Mouse (Mus musculus) liver, embryonic 16.5 days (tissue): ENCODE results near the gene Rbfox3. TPM values are rescaled to one million over a fixed set of nuclear protein-coding genes. Genes with fewer than 3 reads are reported as not detected.

ENCODE experiments used
- ATAC-seq: fragments of 200-750 bp; cut with Nextera tagmentation; 2 replicates; pipeline ENCODE4 v1.8.0; 2017; ENCODE audit warnings: low read depth, mild to moderate bottlenecking, moderate number of reproducible peaks, moderate library complexity
- H3K27ac ChIP-seq: fragments of 300-500 bp; sonication (generic); 2 replicates; pipeline ENCODE4 v1.5.1; 2014; ENCODE audit warnings: mild to moderate bottlenecking, low read length
- H3K27me3 ChIP-seq: fragments of 300-500 bp; sonication (generic); 2 replicates; pipeline ENCODE4 v1.6.1; 2014; ENCODE audit warnings: low read depth, low read length, mixed read lengths; ENCODE audit not compliant: control insufficient read depth, insufficient read depth
- H3K36me3 ChIP-seq: fragments of 300-500 bp; sonication (generic); 2 replicates; pipeline ENCODE4 v1.6.1; 2014; ENCODE audit warnings: mild to moderate bottlenecking; ENCODE audit not compliant: control insufficient read depth, insufficient read depth
- H3K4me1 ChIP-seq: fragments of 300-500 bp; sonication (generic); 2 replicates; pipeline ENCODE4 v1.6.1; 2014; ENCODE audit warnings: low read depth, low read length, mixed read lengths; ENCODE audit not compliant: control insufficient read depth
- H3K4me2 ChIP-seq: fragments of 300-500 bp; sonication (generic); 2 replicates; pipeline ENCODE4 v1.6.1; 2014; ENCODE audit warnings: low read depth, low read length, mixed read lengths
- H3K4me3 ChIP-seq: fragments of 300-500 bp; sonication (generic); 2 replicates; pipeline ENCODE4 v1.5.1; 2014; ENCODE audit warnings: low read depth, mild to moderate bottlenecking, low read length
- H3K9ac ChIP-seq: fragments of 300-500 bp; sonication (generic); 2 replicates; pipeline ENCODE4 v1.6.1; 2014; ENCODE audit warnings: low read depth, low read length
- H3K9me3 ChIP-seq: fragments of 300-500 bp; sonication (generic); replicated peaks from 2 replicates; pipeline ENCODE4 v1.6.1; 2016; ENCODE audit warnings: low read length; ENCODE audit not compliant: control insufficient read depth
- WGBS: fragments of 180-500 bp; shearing (Covaris S2); extraction: QIAGEN DNeasy Blood & Tissue Kit; methylation state at CpG from one replicate; pipeline ENCODE4 v1.1.7; 2014; ENCODE audit not compliant: insufficient replicate concordance; 5-methylcytosine and 5-hydroxymethylcytosine counted together
- polyA plus RNA-seq: library from polyadenylated mRNA; unstranded; fragments of >200 nt; fragmentation: Nextera tagmentation; extraction: Ambion mirVana; gene quantifications from 2 replicates; pipeline ENCODE4 v1.2.1, GENCODE M21; 2015

The Rbfox3 gene
- polyA plus RNA-seq, 1 experiment from 2014 or later, result 0.40 TPM

GRCm38 (mm10) chr11:118576611-118577010 lies 334.8 kb downstream of the Rbfox3 start:
- ATAC-seq, result no peak
- 45% methylated on average over 8 of the region's 8 CpGs for WGBS

GRCm38 (mm10) chr11:118574418-118574817 lies 337.0 kb downstream of the Rbfox3 start:
- H3K4me1 ChIP-seq, result no peaks in the 10 kb centered on the region
- H3K27ac ChIP-seq, result no peak overlapping the region
- no peak for ATAC-seq
- 48% methylated on average over 5 of the region's 5 CpGs for WGBS
- H3K4me3 ChIP-seq, result no peak overlapping the region
- no peaks in the 10 kb centered on the region for H3K9me3 ChIP-seq
- no peak overlapping the region for H3K9ac ChIP-seq
- H3K27me3 ChIP-seq, result peaks cover 28% of the 10 kb centered on the region
- H3K36me3 ChIP-seq, result no peaks in the 10 kb centered on the region
- H3K4me2 ChIP-seq, result no peak overlapping the region

More at GRCm38 (mm10) chr11:118576611-118577010, 334.8 kb downstream of the Rbfox3 start:
- no peaks in the 10 kb centered on the region for H3K9me3 ChIP-seq
- H3K27ac ChIP-seq, result no peak overlapping the region
- peaks cover 6% of the 10 kb centered on the region for H3K27me3 ChIP-seq
- no peaks in the 10 kb centered on the region for H3K4me1 ChIP-seq
- no peak overlapping the region for H3K4me3 ChIP-seq
- no peak overlapping the region for H3K9ac ChIP-seq
- H3K36me3 ChIP-seq, result no peaks in the 10 kb centered on the region
- H3K4me2 ChIP-seq, result no peak overlapping the region

- no peak overlapping the region for H3K27ac ChIP-seq
- H3K9ac ChIP-seq, result no peak overlapping the region
- H3K4me2 ChIP-seq, result no peak overlapping the region
- 0% methylated on average over 3 of the region's 3 CpGs for WGBS
- H3K36me3 ChIP-seq, result no peaks in the 10 kb centered on the region
- H3K4me1 ChIP-seq, result no peaks in the 10 kb centered on the region
- H3K27me3 ChIP-seq, result peaks cover 37% of the 10 kb centered on the region
- no peak for ATAC-seq
- no peaks in the 10 kb centered on the region for H3K9me3 ChIP-seq
- no peak overlapping the region for H3K4me3 ChIP-seq
Observed at GRCm38 (mm10) chr11:118573569-118573968, 337.8 kb downstream of the Rbfox3 start.

- Histone ChIP-seq H3K9me3 (no peaks in the 10 kb centered on the region), H3K36me3 (no peaks in the 10 kb centered on the region), H3K4me1 (no peaks in the 10 kb centered on the region), H3K9ac (no peak overlapping the region), H3K4me2 (no peak overlapping the region), H3K27ac (no peak overlapping the region), H3K27me3 (peaks cover 43% of the 10 kb centered on the region), H3K4me3 (no peak overlapping the region)
- whole genome bisulfite sequencing, result 49% methylated on average over 7 of the region's 7 CpGs
- ATAC-seq, result no peak
Observed at GRCm38 (mm10) chr11:118573000-118573399, 338.4 kb downstream of the Rbfox3 start.

DNA sequence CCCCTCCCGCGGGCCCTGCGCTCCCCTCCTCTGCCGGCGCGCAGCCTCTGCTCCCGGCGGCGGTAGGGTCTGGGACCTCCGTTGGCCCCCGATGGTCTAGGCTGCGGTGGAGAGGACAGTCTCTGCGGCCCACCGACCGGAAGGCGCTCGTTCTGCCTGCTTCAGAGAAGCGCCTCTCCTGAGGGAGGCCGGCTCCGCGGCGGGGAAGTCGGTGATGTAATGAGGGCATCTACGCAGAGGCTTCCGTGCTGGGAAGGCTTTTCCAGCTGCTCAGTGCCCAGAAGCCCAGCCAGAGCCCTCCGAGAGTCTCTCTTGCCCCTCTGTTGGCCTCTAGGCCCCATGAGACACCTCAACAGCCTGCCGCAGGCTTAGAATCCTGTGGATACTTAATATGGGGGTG lies 341.2 kb downstream of the Rbfox3 start:
- Histone ChIP-seq H3K27ac (no peak overlapping the region), H3K9me3 (no peaks in the 10 kb centered on the region), H3K9ac (no peak overlapping the region), H3K27me3 (peaks cover 49% of the 10 kb centered on the region), H3K4me3 (no peak overlapping the region), H3K36me3 (no peaks in the 10 kb centered on the region), H3K4me2 (no peak overlapping the region), H3K4me1 (no peaks in the 10 kb centered on the region)
- no peak for ATAC-seq
- WGBS, result 2% methylated on average over 27 of the region's 27 CpGs

- ATAC-seq, result no peak
- Histone ChIP-seq H3K27ac (no peak overlapping the region), H3K4me3 (no peak overlapping the region), H3K27me3 (peaks cover 49% of the 10 kb centered on the region), H3K9me3 (no peaks in the 10 kb centered on the region), H3K4me2 (no peak overlapping the region), H3K9ac (no peak overlapping the region), H3K4me1 (no peaks in the 10 kb centered on the region), H3K36me3 (no peaks in the 10 kb centered on the region)
- 3% methylated on average over 31 of the region's 51 CpGs for WGBS
Observed at GRCm38 (mm10) chr11:118569571-118570062, 341.8 kb downstream of the Rbfox3 start.

GRCm38 (mm10) chr11:118563877-118564276 lies 347.5 kb downstream of the Rbfox3 start:
- Histone ChIP-seq H3K9ac (no peak overlapping the region), H3K9me3 (no peaks in the 10 kb centered on the region), H3K27me3 (peaks cover 15% of the 10 kb centered on the region), H3K36me3 (no peaks in the 10 kb centered on the region), H3K4me2 (no peak overlapping the region), H3K4me3 (no peak overlapping the region), H3K4me1 (no peaks in the 10 kb centered on the region), H3K27ac (no peak overlapping the region)
- WGBS, result 52% methylated on average over 5 of the region's 5 CpGs
- no peak for ATAC-seq

DNA sequence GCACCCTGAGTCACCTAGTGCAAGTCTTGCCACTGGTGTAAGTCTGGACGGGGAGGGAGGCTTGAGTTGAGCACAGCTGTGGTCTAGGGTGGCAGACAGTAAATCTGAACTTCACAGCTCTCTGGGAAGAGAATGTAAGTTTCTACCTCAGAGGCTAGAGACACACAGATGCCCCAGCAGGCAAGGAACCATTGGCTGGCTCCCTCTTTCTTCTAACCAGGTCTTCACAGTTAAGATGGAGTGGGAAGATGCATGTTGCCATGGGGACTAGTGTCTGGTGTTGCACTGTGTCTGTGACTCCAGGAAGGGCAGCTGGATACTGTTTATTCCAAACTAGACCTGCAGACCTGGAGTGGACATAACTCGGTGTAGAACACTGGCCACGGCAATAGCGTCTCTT lies 348.6 kb downstream of the Rbfox3 start:
- H3K9ac ChIP-seq, result no peak overlapping the region
- no peaks in the 10 kb centered on the region for H3K36me3 ChIP-seq
- H3K27me3 ChIP-seq, result peaks cover 5% of the 10 kb centered on the region
- no peaks in the 10 kb centered on the region for H3K4me1 ChIP-seq
- H3K27ac ChIP-seq, result no peak overlapping the region
- H3K9me3 ChIP-seq, result no peaks in the 10 kb centered on the region
- 56% methylated on average over 4 of the region's 4 CpGs for WGBS
- H3K4me2 ChIP-seq, result no peak overlapping the region
- ATAC-seq, result no peak
- no peak overlapping the region for H3K4me3 ChIP-seq

GRCm38 (mm10) chr11:118558193-118558592 lies 353.2 kb downstream of the Rbfox3 start:
- no peak overlapping the region for H3K4me2 ChIP-seq
- whole genome bisulfite sequencing, result 54% methylated on average over 8 of the region's 8 CpGs
- H3K27me3 ChIP-seq, result no peaks in the 10 kb centered on the region
- H3K36me3 ChIP-seq, result no peaks in the 10 kb centered on the region
- H3K9ac ChIP-seq, result no peak overlapping the region
- H3K9me3 ChIP-seq, result no peaks in the 10 kb centered on the region
- ATAC-seq, result no peak
- H3K4me3 ChIP-seq, result no peak overlapping the region
- H3K27ac ChIP-seq, result no peak overlapping the region
- no peaks in the 10 kb centered on the region for H3K4me1 ChIP-seq
